Mouse (Mus musculus) bone marrow, adult 2 months (tissue): Measurements from ENCODE around the gene Odr4.

ENCODE experiments used
- CTCF ChIP-seq: fragments of 200-500 bp; IDR thresholded peaks from 2 replicates; pipeline ENCODE4 v1.5.1; 2011; ENCODE audit warnings: low read length, control low read depth; ENCODE audit not compliant: control insufficient read depth, insufficient read depth
- POLR2A ChIP-seq: fragments of 200-500 bp; IDR thresholded peaks from 2 replicates; pipeline ENCODE4 v1.6.1; 2011; ENCODE audit warnings: low read depth, mild to moderate bottlenecking, control low read depth, low read length, borderline replicate concordance; ENCODE audit not compliant: control insufficient read depth

DNA sequence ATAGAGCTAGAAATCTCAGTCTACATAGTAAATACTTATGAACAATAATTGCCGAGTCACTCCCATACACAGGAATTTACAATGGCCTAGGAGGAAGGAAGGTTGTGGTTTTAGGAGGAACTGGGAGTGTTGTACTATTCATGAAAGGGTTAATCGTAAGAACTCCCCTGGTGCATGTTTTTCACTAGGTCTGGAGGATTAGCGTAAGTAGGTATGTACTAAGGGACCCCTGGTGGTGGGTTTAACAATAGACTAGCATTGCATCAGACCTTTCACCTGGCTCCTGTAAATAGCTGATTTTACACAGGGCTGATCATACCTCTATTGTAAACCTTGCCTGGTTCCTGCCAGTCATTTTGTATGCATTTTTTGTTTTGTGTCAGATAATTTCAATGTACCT, 33.3 kb upstream of the Odr4 start:
- no peak for TF ChIP-seq CTCF
- TF ChIP-seq POLR2A = no peak
